Mouse (Mus musculus): ENCODE data around the gene Aacs. TPM values are rescaled to one million over a fixed set of nuclear protein-coding genes. Genes with fewer than 3 reads are reported as not detected.

The Aacs gene
- 14.1 and 20.6 TPM in 2 replicates for polyA plus RNA-seq (2012; rRNA removed)

DNA sequence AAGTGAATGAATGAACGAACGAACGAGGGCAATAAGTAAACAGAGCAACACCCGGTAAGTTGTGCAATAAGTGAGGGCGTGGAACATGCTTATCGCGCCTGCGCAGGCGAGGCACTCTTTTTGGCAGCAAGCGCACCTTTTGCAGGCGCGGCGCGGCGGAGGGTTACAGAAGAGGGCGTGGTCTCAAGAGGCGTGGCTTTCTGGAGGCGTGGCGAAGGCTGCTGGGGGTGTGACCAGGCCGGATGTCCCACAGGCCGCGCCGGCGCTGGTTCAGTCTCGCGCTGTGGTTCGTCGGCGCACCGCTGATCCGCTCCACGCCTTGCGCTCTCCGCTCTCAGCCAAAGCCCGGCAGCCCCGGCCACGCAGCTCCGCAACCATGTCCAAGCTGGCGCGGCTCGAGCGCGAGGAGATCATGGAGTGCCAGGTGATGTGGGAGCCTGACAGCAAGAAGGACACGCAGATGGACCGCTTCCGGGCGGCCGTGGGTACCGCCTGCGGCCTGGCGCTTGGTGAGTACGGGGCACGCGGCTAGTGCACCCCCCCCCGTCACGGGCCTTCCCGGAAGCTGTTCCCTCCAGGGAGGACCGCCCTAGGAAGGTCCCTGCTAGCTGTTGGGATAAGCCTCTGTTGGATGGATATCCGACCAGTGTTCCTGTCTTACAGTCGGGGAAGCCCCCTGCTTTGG is at the start of gene Aacs:
Aacs (plus strand) TSS at position 214 of the 685 bp plus-strand sequence.

DNA sequence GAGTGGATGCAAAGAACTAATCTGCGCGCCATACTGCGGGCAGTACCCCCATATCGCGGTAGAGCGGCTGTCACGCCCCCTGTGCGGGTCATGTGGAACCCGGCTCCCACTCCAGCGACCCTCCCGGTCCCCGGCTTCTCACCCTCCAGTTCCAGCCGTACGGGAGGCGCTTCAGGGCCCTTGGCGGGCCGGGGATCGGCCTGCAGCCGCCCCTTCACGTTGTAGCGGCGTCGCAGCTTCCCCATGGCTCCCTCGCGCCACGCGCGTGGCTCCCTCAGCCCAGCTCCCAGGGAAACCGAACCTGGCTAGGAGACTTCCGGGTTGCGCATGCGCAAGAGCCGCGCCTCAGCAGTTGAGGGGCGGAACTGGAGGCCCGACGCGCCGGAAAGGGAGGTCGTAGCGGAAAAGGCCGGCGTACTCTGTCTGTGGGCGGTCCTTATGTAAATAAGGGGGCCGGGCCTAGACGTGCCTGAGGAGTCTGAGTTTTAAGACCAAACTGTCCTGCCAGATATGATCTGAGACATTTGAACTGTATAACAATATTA is 41.7 kb upstream of the Aacs start, which contains the start of gene Dhx37:
Dhx37 (minus strand) TSS at position 329 of the 545 bp plus-strand sequence.

DNA sequence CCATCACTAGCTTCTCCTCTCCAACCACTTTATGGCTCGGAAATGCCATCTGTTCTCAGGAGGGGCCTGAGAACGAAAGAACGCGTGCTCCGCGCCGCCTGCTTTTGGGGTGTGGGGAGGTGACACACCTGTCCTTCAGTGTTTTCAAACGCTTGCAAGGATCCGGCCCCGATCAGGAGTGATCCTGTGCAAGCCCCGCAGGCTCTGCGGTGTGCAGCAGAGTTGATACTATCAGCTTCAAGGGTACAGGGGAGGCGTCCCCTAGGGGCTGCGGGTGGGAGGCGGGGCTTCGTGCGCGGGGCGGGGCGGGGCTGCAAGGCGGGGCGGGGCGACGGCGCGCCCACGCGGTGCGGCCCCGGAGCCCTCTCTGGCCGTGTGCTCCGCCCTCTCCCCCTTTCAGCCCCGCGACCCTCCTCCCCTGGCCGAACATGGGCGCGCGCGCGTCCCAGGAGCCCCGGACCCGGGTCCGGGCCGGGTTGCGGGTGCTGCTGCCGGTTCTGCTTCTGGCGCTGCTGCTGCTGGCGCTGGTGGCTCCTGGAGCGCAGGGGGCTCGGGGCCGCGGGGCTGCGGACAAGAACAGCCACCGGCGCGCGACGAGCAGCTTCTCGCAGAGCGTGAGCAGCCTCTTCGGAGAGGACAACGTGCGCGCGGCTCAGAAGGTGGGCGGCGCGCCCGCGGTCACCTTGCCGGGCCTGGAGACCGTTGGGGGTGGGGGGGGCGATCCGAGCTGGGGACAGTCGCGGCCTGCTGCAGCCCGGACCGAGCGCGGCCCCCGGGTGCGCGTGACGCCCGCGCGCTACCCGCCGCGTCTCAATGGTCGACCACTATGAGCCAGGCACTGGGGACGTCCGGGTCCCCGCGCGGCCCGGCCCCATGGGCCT is 34.1 kb upstream of the Aacs start, which contains the start of gene Bri3bp:
Bri3bp (plus strand) TSS at position 335 of the 881 bp plus-strand sequence.

DNA sequence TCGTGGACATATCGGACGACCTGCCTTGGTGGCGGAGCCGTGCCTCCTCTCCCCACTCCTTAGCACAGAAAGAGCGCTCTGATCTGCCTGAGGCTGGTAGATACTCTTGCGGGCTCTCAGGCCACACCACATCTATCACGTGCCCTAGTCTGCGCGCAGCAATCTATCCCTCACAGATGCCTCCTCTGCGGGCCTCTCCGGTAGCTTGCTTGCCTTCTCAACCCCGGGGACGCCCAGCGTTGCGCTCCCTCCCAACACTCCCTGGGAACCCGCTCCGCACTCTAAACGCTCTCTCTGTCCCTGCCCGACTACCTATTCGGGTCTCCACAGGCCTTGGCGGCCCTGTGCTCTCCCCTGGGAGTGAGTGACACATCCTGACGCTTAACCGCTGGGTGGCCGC is 56.0 kb downstream of the Aacs start, which contains the start of gene Tmem132b:
Tmem132b (plus strand) TSS at position 141 of the 400 bp plus-strand sequence.

Other genes with a start within 250 kb of the Aacs start
- gene Scarb1, start 134.7 kb upstream of the Aacs start, polyA plus RNA-seq (2012; rRNA removed) = 128 and 141 TPM in 2 replicates
- gene Gm10382, start 86.5 kb upstream of the Aacs start, polyA plus RNA-seq (2012; rRNA removed) = 0.09 and 0.11 TPM in 2 replicates
- 312 and 328 TPM in 2 replicates for gene Ubc, start 85.6 kb upstream of the Aacs start, polyA plus RNA-seq (2012; rRNA removed)
- gene Dhx37, start 41.7 kb upstream of the Aacs start, polyA plus RNA-seq (2012; rRNA removed) = 5.6 and 5.7 TPM in 2 replicates
- gene Bri3bp, start 34.2 kb upstream of the Aacs start, polyA plus RNA-seq (2012; rRNA removed) = 4.0 and 5.0 TPM in 2 replicates
- gene Tmem132b, start 56.0 kb downstream of the Aacs start, polyA plus RNA-seq (2012; rRNA removed) = under 0.01 and 0.02 TPM in 2 replicates

Measured in liver, embryonic 18 days (tissue).